Mouse (Mus musculus) lung, postnatal 0 days (tissue): ENCODE results near the gene Camkmt.

Source experiments
- CTCF ChIP-seq: IDR thresholded peaks from 2 replicates; pipeline ENCODE4 v1.5.1; 2016; ENCODE audit warnings: antibody characterized with exemption, mild to moderate bottlenecking
- EP300 ChIP-seq: IDR thresholded peaks from 2 replicates; pipeline ENCODE4 v1.6.1; 2016; ENCODE audit warnings: antibody characterized with exemption, mild to moderate bottlenecking, control low read depth

DNA sequence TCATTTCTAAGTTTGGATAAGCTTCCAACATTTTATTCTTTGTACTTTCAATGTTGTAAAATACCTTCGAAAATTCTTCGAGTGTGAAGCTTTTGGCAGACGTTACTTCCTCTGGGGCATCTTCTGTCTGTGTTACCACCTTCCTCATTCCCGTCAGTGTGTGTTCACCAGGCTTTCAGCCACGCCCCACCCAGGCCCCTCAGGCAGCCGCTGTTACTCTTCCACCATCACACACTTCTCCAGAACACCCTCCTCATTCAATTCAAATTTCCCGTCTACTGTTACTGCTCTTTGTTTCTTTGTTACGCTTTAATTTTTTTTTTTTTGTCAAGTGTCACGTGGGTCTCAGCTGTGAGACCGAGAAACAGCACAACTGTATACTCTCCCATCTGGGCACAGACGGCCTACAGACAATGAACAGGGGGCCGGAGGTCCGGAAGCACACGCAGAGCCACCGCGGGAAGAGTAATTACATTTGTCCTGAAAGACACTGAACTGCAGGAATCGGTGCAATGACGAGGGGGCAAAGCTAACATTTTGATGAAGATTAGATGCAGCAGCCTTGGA is 250.9 kb downstream of the Camkmt start:
- TF ChIP-seq CTCF = no peak
- TF ChIP-seq EP300 = no peak
